Mouse (Mus musculus): ENCODE measurements around the gene Cpne1. TPM values are rescaled to one million over a fixed set of nuclear protein-coding genes. Genes with fewer than 3 reads are reported as not detected.

Cpne1 gene
- polyA plus RNA-seq, 1 experiment from 2014 or later, result 43.1 TPM

- no peak for TF ChIP-seq CTCF (IDR thresholded peaks at IDR 0.05; ENCODE audit: low read depth)
- Histone ChIP-seq H3K4me3 (replicated peaks; ENCODE audit: low read depth, low read length) (no peak within 1 kb of the TSS), H3K9me3 (replicated peaks; ENCODE audit: low read length) (no peaks in the 10 kb centered on the region), H3K27me3 (ENCODE audit: insufficient read depth, low read length) (no peaks in the 10 kb centered on the region), H3K4me1 (replicated peaks; ENCODE audit: insufficient read depth, low read length) (0 out of 2 replicates have a peak, but pooled peaks cover 3% of the 10 kb centered on the region), H3K27ac (no peak within 1 kb of the TSS), H3K36me3 (ENCODE audit: insufficient read depth, low read length) (no peaks in the 10 kb centered on the region), H3K4me2 (ENCODE audit: low read length) (no peak within 1 kb of the TSS), H3K9ac (ENCODE audit: low read depth, low read length) (no peak within 1 kb of the TSS)
- ATAC-seq (replicated peaks; ENCODE audit: low FRiP score, low read depth) (no peak), DNase-seq (ENCODE audit: low spot score) (no peak)
- 77% methylated on average over 9 of the region's 9 CpGs for WGBS
These were observed 58.9 kb downstream of the Cpne1 start, which contains the start of gene Fer1l4 for GRCm38 (mm10) chr2:156052816-156053215. TSS of gene Fer1l4 (minus strand) at chr2:156052947.

GRCm38 (mm10) chr2:156047929-156048328 is 63.8 kb downstream of the Cpne1 start:
- Histone ChIP-seq H3K27ac (no peak overlapping the region), H3K9ac (ENCODE audit: low read depth, low read length) (no peak overlapping the region), H3K36me3 (ENCODE audit: insufficient read depth, low read length) (no peaks in the 10 kb centered on the region), H3K4me2 (ENCODE audit: low read length) (peak overlapping the region; percentile 52), H3K27me3 (ENCODE audit: insufficient read depth, low read length) (no peaks in the 10 kb centered on the region), H3K9me3 (replicated peaks; ENCODE audit: low read length) (no peaks in the 10 kb centered on the region), H3K4me1 (replicated peaks; ENCODE audit: insufficient read depth, low read length) (0 out of 2 replicates have a peak, but pooled peaks cover 4% of the 10 kb centered on the region), H3K4me3 (replicated peaks; ENCODE audit: low read depth, low read length) (0 out of 2 replicates have a peak overlapping the region, but pooled peaks have one; percentile 17)
- no peak for TF ChIP-seq CTCF (IDR thresholded peaks at IDR 0.05; ENCODE audit: low read depth)
- WGBS, result 6% methylated on average over 19 of the region's 19 CpGs
- peak; percentile 40 for DNase-seq (ENCODE audit: low spot score)
- ATAC-seq (replicated peaks; ENCODE audit: low FRiP score, low read depth), result no peak

GRCm38 (mm10) chr2:156042903-156043302 is 68.9 kb downstream of the Cpne1 start:
- DNase-seq (ENCODE audit: low spot score), result no peak
- Histone ChIP-seq H3K4me3 (replicated peaks; ENCODE audit: low read depth, low read length) (no peak overlapping the region), H3K9me3 (replicated peaks; ENCODE audit: low read length) (no peaks in the 10 kb centered on the region), H3K4me1 (replicated peaks; ENCODE audit: insufficient read depth, low read length) (0 out of 2 replicates have a peak, but pooled peaks cover 2% of the 10 kb centered on the region), H3K4me2 (ENCODE audit: low read length) (no peak overlapping the region), H3K27me3 (ENCODE audit: insufficient read depth, low read length) (no peaks in the 10 kb centered on the region), H3K27ac (no peak overlapping the region), H3K36me3 (ENCODE audit: insufficient read depth, low read length) (no peaks in the 10 kb centered on the region), H3K9ac (ENCODE audit: low read depth, low read length) (no peak overlapping the region)
- no peak for ATAC-seq (replicated peaks; ENCODE audit: low FRiP score, low read depth)
- WGBS, result 81% methylated on average over 8 of the region's 8 CpGs
- TF ChIP-seq CTCF (IDR thresholded peaks at IDR 0.05; ENCODE audit: low read depth), result no peak

GRCm38 (mm10) chr2:156039390-156039789 is 72.4 kb downstream of the Cpne1 start:
- 84% methylated on average over 3 of the region's 3 CpGs for WGBS
- no peak for DNase-seq (ENCODE audit: low spot score)
- no peak for TF ChIP-seq CTCF (IDR thresholded peaks at IDR 0.05; ENCODE audit: low read depth)

GRCm38 (mm10) chr2:156025482-156025881 is 86.3 kb downstream of the Cpne1 start:
- Histone ChIP-seq H3K27ac (no peak overlapping the region), H3K9me3 (replicated peaks; ENCODE audit: low read length) (no peaks in the 10 kb centered on the region), H3K36me3 (ENCODE audit: insufficient read depth, low read length) (no peaks in the 10 kb centered on the region), H3K27me3 (ENCODE audit: insufficient read depth, low read length) (no peaks in the 10 kb centered on the region), H3K9ac (ENCODE audit: low read depth, low read length) (no peak overlapping the region), H3K4me3 (replicated peaks; ENCODE audit: low read depth, low read length) (no peak overlapping the region), H3K4me2 (ENCODE audit: low read length) (no peak overlapping the region), H3K4me1 (replicated peaks; ENCODE audit: insufficient read depth, low read length) (no peaks in the 10 kb centered on the region)
- DNase-seq (ENCODE audit: low spot score) (peak; percentile 21), ATAC-seq (replicated peaks; ENCODE audit: low FRiP score, low read depth) (no peak)
- TF ChIP-seq CTCF (IDR thresholded peaks at IDR 0.05; ENCODE audit: low read depth), result no peak

More at GRCm38 (mm10) chr2:156039390-156039789, 72.4 kb downstream of the Cpne1 start:
- Histone ChIP-seq H3K9ac (ENCODE audit: low read depth, low read length) (no peak overlapping the region), H3K4me2 (ENCODE audit: low read length) (no peak overlapping the region), H3K9me3 (replicated peaks; ENCODE audit: low read length) (no peaks in the 10 kb centered on the region), H3K27ac (no peak overlapping the region), H3K36me3 (ENCODE audit: insufficient read depth, low read length) (no peaks in the 10 kb centered on the region), H3K27me3 (ENCODE audit: insufficient read depth, low read length) (no peaks in the 10 kb centered on the region), H3K4me1 (replicated peaks; ENCODE audit: insufficient read depth, low read length) (no peaks in the 10 kb centered on the region), H3K4me3 (replicated peaks; ENCODE audit: low read depth, low read length) (no peak overlapping the region)
- no peak for ATAC-seq (replicated peaks; ENCODE audit: low FRiP score, low read depth)

Other genes with a start within 250 kb of the Cpne1 start
- 72.9 and 83.2 TPM in 2 replicates for gene Uqcc1, start 181.7 kb downstream of the Cpne1 start, polyA plus RNA-seq (2015; fragmentation: Nextera tagmentation; extraction: Ambion mirVana)
- not detected in 2 replicates for gene Gm15557, start 171.2 kb downstream of the Cpne1 start, polyA plus RNA-seq (2015; fragmentation: Nextera tagmentation; extraction: Ambion mirVana)
- 0.64 and 0.91 TPM in 2 replicates for gene Gdf5, start 166.6 kb downstream of the Cpne1 start, polyA plus RNA-seq (2015; fragmentation: Nextera tagmentation; extraction: Ambion mirVana)
- 10.1 and 11.0 TPM in 2 replicates for gene Cep250, start 155.5 kb downstream of the Cpne1 start, polyA plus RNA-seq (2015; fragmentation: Nextera tagmentation; extraction: Ambion mirVana)
- gene 6430550D23Rik, start 104.0 kb downstream of the Cpne1 start, polyA plus RNA-seq (2015; fragmentation: Nextera tagmentation; extraction: Ambion mirVana), result 0.68 and 2.5 TPM in 2 replicates
- 219 and 231 TPM in 2 replicates for gene Ergic3, start 103.9 kb downstream of the Cpne1 start, polyA plus RNA-seq (2015; fragmentation: Nextera tagmentation; extraction: Ambion mirVana)
- gene Fer1l4, start 59.0 kb downstream of the Cpne1 start, polyA plus RNA-seq (2015; fragmentation: Nextera tagmentation; extraction: Ambion mirVana), result 0.38 and 0.51 TPM in 2 replicates
- gene Spag4, start 46.8 kb downstream of the Cpne1 start, polyA plus RNA-seq (2015; fragmentation: Nextera tagmentation; extraction: Ambion mirVana), result 1.9 and 2.0 TPM in 2 replicates
- gene Rbm12, start within 50 bp of the Cpne1 start, polyA plus RNA-seq (2015; fragmentation: Nextera tagmentation; extraction: Ambion mirVana), result 17.6 and 18.9 TPM in 2 replicates
- gene Gm28036, start 15.1 kb upstream of the Cpne1 start, polyA plus RNA-seq (2015; fragmentation: Nextera tagmentation; extraction: Ambion mirVana), result 8.0 and 11.9 TPM in 2 replicates
- 524 and 529 TPM in 2 replicates for gene Romo1, start 32.1 kb upstream of the Cpne1 start, polyA plus RNA-seq (2015; fragmentation: Nextera tagmentation; extraction: Ambion mirVana)
- gene Nfs1, start 32.2 kb upstream of the Cpne1 start, polyA plus RNA-seq (2015; fragmentation: Nextera tagmentation; extraction: Ambion mirVana), result 60.5 and 64.0 TPM in 2 replicates
- 636 and 701 TPM in 2 replicates for gene Rbm39, start 68.3 kb upstream of the Cpne1 start, polyA plus RNA-seq (2015; fragmentation: Nextera tagmentation; extraction: Ambion mirVana)
- 63.8 and 68.9 TPM in 2 replicates for gene Phf20, start 84.5 kb upstream of the Cpne1 start, polyA plus RNA-seq (2015; fragmentation: Nextera tagmentation; extraction: Ambion mirVana)
- 14.7 and 16.2 TPM in 2 replicates for gene Cnbd2, start 200.3 kb upstream of the Cpne1 start, polyA plus RNA-seq (2015; fragmentation: Nextera tagmentation; extraction: Ambion mirVana)
- gene Scand1, start 200.7 kb upstream of the Cpne1 start, polyA plus RNA-seq (2015; fragmentation: Nextera tagmentation; extraction: Ambion mirVana), result 140 and 181 TPM in 2 replicates